Mouse (Mus musculus) right cerebral cortex, postnatal 25 days (tissue): ENCODE results near the gene Ppp2r5a.
A peak's percentile ranks its signal among the peaks of the same experiment; 100 is the strongest.
"Not testable (repeated sequence)": the region's sequence is repeated elsewhere in the genome, so short reads cannot be mapped to it uniquely, and the experiment has no call there.

Experiments
- DNase-seq: peaks from one replicate; pipeline ENCODE4 v3.0.0; 2022

Gene Ppp2r5a

DNA sequence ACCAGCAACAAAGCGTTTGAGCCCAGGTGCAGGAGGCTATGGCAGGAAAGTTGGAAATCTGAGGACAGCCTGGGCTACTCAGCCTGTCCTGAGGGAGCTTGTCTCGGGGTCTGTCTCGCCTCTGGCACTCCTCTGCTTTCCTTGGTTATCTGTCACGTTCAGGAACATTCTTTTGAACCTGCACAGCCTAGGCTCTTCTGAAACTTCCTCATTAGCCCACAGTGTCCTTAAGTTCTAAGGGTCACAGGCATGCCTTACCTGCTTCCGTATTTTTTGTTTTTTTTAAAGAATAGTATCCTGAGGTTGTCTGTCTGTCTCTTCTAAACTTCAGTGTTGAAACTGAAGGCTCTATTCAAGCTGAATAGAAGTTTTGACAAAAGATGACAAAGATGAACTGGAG is at the start of gene Ppp2r5a:
Gene Ppp2r5a (minus strand): TSS at position 199 of the 400 bp plus-strand sequence.
- no peak for DNase-seq

DNA sequence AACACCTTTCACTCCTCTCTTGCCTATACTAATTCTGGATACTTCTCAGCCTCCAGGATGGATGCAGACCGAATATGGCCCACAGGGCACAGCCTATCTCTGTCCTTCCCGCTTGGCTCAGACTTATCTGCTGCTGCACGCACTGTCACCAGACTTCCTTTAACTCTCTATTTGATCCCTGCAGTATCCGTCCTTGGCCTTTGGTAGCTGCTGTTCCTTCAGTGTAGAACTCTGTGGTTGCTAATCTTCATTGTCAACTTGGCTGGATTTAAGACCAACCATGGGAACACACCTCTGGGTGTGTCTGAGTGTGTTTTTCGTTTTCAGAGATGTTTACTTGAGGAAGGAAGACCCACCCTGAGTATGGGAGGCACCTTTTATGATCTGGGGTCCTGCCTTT is 47.5 kb upstream of the Ppp2r5a start:
- DNase-seq = no peak

DNA sequence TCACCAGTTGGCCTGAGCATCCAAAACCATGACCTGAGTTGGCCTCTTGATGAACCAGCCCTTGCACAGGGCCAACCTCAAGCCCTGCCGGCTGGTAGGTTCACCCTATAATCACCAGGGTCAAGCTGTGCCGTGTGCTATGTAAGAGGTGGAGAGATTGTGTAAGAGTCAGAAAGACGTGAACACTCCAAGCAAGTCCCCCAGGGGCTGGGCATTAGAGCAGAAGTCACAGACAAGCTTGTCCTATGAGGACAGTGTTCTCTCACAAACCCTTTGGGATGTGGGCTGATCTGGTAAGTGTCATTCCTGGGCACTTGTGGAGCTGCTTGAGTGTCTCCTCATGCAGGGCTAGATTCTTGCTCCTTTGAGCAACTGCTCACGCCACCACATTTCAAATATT is 46.5 kb upstream of the Ppp2r5a start:
- DNase-seq = no peak

DNA sequence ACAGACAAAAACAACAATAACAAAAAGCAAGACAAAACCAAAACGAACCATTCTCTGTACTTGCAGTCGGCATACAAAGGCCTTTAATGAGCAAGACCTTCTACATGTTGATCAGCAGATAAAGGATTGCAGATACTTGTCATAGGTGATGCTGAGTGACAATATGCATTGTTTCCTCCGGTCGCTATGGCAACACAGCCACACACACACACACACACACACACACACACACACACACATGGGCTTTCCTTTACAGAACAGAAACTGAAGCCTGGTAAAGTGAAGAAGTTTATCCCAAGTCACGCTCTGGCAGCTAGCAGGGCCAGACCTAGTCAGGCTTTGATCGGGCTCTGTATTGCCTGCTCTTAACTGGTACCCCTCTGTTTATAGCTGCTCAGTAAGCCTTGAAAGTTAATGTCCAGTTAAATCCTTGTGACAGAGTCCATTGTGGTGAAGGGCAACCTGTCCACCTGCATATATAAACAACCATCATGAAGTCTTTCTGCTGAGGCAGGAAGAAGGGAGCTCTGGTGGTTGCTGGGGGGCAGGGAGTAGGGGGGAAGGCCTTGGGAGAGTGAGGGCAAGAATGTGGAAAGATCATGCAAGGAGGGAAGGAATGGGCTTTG is 44.4 kb upstream of the Ppp2r5a start:
- no peak for DNase-seq

DNA sequence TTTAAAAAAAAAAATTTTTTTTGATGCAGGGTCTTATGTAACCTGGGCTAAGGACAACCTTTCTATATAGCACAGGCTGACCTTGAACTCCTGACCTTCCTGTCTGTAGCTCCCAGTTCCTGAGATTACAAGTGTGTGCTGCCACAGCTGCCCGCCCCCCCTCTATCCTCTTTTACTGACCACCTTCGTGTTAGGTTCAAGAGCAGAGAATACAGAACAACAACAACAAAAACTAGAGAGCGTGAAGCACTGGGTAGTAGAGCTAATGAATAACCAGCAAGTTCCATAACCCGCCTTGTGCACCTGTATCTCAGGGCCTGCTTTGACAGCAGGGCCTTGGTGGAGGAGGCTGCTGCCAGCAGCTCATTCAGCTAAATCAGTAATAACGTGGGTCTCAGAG is 43.2 kb upstream of the Ppp2r5a start:
- no peak for DNase-seq

DNA sequence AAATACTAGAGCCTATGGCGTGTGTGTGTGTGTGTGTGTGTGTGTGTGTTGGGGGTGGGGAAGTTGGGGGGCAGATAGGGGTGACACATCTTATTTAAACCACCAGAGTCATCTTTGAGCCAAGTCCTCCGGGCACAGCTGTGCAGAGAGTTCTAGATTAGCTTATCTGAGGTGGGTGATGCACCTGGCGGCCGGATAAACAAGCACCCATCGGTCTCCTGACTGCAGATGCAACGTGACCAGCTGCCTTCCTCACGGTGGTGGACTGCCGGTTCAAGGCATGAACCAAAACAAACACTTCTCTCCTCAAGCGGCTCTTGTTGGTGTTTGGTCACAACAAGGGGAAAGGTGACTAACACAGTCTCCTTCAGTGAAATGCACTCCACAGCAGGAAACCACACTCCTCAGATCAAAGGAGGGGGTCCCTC is 42.8 kb upstream of the Ppp2r5a start:
- DNase-seq = no peak

DNA sequence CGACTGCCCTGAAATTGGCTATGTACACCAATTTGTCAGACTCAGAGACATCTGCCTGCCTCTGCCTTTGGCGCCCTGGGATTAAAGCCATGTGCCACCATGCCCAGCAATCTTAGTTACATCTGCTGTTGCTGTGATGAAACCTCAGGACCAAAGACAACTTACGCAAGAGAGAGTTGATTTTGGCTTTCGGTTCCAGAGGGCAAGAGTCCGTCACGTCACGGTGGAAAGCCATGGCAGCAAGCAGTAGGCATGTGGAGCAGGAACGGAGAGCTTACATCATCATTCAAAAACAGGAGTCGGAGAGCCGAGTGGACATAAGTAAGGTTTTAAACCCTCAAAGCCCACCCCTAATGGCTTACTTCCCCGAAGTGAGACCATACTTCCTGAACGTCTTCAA is 42.3 kb upstream of the Ppp2r5a start:
- DNase-seq = no peak

DNA sequence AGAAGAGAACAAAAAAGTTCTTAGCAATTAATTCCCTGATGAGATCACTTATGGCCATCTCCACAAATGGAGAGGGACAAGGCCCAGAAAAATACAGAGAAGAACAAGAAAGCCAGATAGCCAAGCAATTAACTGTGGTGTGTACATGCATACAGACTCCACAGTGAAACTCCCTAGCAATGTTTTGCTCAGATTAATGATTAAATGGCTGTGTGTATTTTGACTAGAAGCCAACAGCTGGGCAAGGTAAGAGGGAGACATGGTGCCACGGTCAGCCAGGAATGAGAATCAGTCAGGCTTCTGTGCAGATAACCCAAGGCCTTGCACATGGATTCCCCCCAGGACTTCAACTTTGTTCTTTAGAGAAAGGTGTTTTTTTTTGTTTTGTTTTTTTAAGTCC is 41.4 kb upstream of the Ppp2r5a start:
- DNase-seq = no peak

DNA sequence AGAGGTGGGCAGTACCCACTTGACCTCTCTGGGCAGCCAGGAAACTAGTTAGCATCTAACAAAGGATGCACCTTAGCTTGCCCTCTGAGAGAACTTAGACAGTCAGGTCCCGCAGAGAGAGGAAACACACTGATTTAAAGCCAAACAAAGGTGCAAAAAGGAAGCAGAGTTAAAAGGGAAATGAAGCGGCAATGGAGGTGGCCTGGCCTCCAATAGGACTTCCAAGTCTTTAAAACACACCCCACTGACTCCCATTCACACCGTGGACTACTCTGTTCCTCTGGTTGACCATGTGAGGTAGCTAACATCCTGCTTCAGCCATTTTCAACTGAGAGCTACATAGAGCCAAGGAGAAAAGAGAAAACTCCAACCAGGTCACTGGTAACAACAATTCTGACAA is 35.9 kb upstream of the Ppp2r5a start:
- no peak for DNase-seq

DNA sequence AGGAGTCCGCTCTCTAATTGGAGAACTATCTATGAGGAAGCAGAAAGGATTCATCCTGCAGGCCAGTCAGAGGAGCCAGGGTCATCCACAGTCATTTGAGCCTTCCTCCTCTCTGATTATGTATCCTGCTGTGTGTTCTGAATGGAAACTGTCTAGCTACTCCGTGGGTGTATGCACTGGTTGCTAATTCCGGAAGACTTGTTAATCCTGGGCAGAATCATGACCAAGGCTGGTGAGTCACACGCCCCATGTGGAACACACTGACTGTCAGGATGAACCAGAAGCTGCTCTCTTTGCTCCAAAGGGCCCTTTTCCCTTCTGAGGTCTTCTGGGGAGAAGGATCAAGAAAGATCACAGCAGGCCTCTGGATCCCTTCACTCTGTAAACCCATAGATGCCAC is 35.5 kb upstream of the Ppp2r5a start:
- DNase-seq = no peak

DNA sequence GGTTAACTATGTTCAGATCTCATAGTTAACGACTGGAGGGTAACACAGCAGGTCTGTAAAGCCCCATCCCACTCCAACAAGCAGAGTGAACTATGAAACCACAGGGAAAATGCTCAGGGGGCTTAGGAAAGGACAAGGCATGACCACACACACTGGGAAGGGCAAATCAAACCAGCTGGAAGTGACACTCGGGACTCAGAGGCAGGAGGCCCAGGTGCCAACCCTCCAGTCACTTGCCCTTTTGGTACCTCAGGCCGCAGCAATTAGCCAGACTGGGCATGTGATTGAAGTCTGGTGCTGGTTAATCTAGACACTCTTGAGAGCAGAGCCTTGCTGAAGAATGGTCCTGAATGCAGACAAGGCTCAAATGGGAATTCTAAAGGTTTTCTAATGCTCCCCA is 33.6 kb upstream of the Ppp2r5a start:
- no peak for DNase-seq

DNA sequence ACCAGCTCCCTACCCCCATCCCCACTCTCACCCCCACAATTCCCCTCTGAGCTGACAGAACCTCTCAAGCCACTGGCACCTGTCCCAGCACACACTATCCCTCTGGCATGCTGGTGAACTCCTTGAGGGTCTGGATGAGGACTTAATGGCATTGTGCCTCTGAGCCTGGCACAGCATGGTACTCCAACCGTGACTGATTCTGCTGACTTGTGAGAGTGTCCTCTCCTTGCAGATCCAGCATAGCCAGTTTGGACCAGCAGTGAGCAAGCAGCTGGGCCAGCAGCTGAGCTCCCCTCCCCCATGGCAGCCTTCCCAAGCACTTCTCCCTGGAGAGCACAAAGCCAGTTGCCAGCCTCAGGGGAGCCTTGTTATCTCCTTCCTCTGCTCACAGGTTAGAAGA is 32.3 kb upstream of the Ppp2r5a start:
- DNase-seq = peak; percentile 47

DNA sequence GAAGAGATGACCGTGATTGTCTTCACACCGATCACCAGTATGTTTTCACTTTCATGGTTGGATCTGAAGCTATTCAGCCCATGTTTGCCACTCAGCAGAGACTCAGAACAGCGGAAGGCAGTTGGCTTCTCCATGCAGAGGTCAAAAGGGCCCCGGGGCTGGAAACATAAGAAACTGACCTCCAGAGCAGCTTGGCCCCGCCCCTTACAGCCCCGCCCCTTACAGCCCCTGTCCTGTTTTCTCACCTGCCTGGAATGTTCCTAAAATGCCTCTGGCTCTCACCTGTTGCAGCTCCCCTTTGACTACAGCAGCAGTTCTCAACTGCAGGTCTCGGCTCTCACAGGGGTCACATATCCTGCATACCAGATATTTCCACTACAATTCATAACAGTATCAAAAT is 29.5 kb upstream of the Ppp2r5a start:
- DNase-seq = no peak

DNA sequence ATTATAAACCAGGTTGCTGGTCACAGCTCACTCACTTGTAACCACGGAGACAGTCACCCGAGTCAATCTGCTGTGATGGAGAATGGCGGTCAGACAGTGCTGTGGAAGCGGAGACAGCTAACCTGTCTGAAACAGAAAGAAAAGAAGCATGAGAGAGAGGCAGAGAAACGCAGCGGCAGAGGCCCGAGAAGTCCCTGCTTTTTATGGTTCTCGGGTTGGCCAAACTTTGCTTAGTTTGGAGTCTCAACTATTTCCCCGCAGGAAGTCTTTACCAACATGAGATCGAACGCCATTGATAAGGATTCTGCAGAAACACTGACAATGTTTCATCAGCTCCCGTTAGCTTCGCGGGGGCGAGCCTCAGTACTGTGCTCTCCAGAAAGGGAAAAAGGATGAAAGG is 29.0 kb upstream of the Ppp2r5a start:
- no peak for DNase-seq

DNA sequence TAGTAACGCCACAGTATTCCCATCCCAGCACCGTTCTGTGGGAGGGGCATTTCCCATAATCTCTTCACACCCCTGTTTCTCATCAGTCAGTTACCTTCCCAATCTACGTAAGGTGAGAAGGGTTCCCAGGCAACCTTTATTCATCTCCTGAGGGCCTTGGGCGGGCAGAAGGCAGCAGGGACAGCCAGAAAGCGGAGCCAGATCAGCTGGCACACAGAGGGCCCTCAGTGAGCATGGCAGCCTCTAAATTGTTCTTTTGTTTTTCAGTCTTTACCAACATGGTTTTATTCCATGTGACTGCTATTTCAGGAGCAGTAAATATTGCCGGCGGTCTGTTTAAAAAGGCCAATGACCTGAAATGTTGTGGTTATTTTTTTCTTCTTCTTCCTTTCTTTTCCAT is 27.0 kb upstream of the Ppp2r5a start:
- DNase-seq = no peak

DNA sequence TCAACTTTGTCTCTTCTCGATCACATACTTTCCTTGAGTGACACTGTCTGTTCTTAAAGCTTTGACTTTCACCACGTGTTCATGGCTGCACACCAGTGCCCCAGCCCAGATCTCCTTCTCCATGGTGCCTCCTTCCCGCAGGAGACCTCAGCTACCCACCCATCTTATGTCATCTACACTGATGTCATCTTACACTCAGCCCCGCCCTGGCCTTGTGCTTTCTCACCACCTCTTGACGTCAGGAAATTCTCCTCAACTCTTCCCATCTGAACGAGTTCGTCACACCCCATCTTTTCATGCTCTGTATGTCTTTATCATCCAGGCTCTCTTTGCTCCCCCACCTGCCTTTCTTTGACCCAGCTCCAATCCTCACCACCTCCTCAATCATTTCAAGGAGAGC is 22.8 kb upstream of the Ppp2r5a start:
- DNase-seq = no peak

DNA sequence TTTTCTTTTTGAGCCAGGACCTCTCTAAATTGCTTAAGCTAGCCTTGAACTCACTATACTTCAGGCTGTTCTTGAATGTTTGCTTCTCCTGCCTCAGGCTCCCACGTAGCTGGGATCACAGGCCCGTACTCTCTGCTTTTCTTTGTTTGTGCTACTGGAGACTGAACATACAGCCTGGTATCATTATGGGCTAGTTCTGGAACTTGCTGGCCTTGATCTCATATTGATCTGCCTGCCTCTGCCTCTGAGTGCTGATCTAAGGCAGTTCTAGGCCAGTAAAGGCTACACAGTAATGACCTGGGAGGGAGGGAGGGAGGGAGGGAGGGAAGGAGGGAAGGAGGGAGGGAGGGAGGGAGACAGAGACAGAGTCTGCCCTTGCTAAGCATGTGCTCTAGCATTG is 20.1 kb upstream of the Ppp2r5a start:
- no peak for DNase-seq

DNA sequence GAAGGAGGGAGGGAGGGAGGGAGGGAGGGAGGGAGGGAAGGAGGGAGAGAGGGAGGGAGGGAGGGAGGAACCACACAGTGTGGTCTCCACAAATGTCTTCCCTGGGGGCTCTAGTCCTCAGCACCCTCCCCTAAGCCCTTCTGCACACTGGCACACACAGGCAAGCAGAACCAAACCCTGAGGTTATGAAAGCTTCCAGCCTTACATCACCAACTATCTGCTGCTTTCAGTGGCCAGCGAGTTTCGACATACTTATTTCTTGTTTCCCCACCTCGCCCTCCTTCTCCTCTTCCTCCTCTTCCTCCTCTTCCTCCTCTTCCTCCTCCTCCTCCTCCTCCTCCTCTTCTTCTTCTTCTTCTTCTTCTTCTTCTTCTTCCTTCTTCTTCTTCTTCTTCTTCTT is 19.6 kb upstream of the Ppp2r5a start:
- not testable (repeated sequence) for DNase-seq

DNA sequence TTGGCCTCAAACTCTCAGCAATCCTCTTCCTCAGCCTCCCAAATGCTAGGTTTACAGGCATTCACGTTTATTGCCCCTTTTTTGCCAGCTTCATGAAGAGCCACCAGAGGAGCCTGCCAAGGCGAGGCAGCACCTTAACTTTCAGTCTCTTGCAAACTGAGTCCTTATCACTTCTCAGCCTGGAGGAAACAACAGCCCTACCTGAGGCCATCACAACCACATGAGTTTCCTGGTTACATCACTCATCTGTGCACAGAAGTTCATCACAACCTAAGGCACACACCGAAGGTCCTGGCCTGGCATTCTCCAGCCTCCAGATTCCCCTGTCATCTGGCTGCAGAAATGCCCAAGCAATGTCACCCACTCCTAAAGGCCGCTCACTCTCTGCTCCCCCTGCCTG is 19.1 kb upstream of the Ppp2r5a start:
- DNase-seq = no peak

DNA sequence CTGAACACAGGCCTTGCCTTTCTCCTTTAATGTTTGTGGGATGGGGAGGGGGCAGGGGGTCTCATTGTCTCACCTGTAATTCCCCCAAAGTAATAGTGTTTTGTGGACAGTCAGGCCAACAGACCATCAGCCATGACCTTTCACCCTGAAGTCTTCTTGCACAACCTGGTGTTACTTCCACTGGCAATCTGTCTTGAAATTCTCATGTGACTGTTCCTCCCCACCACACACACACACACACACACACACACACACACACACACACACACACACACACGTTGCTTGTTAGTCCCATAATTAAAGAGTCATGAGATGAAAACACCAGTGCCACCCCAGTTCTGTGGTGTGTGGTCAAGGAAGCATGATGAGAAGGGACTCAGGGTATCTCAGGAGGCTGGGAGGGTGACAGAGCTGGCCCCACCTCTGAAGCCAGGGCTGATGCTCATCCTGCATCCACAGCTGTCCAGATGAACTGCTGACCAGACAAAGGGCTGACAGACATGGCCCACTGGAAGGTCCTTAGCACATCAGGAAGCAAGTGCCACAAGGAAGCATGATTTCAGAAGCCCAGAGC is 18.4 kb upstream of the Ppp2r5a start:
- DNase-seq = no peak

DNA sequence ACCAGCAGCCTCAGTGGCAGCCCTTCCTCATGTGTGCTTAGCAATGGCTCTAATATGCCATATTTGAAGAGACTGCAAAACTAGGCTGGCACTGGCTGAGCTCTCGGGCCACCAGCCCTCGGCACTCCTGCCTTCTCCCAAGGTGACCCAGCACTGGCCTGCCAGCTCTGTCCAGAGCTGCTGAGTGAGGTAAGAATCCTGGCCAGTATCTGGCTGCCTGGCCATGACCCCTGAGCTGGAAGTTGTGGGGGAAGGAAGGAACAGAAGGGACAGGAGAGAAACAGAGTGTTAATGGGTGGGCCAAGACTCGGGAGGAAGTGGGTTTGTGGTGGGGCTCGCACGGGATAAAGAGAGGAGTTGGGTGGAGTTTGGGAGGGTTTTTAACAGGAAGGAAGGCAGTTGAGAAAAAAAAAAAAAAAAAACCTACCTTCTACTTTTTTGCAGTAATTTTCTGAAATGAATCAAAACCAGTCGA is 17.9 kb upstream of the Ppp2r5a start:
- no peak for DNase-seq

DNA sequence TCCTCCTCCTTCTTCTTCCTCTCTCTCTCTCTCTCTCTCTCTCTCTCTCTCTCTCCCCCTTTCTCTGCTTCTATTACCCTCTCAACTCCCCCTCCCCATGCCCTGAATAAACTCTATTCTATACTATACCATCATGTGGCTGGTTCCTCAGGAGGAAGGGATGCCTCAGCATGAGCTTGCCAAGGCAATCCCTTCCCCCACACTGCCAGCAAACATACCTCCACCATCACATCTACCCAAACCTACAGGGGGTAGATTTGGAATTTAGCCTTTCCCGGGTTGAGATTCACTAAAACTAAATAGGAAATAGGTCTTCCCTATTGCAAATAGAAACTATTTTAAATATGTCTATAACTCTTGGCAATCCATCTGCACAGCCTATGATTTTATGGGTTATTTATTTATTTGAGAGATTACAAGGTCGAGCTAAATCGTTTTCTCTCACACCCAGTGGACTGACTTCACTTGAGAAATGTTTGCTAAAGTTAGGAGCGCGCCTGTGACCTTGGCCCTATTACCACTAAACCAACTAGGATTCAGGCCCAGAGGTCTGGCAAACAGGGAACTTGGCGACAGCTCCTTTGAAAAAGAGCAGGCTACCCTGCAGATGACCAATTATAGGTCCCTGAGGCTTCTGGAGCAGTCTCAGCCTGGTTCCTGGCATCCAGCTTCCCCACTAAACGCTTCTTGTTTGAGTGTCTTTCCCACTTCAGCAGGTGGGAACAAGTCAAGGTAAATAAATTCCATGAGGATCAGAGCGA is 17.1 kb upstream of the Ppp2r5a start:
- no peak for DNase-seq

DNA sequence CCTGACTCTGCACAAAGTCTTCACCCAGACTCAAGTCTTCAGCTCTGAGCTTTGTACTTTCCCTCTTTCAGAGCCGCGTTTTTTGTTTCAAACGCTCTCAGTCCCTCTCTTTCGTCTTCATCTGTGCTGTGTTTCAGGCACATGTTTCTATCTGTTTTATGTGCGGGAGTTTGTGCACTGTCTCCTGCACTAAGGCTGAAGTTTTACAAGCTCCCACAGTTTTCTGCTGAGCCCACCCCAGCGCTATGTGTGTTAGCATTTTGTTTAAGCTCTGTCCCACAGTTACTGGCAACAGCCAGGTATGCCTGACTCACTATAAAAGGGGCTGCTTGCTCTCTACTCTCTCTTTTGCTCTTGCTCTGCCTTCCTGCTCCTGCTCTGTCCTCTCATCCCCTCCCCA is 16.3 kb upstream of the Ppp2r5a start:
- no peak for DNase-seq

DNA sequence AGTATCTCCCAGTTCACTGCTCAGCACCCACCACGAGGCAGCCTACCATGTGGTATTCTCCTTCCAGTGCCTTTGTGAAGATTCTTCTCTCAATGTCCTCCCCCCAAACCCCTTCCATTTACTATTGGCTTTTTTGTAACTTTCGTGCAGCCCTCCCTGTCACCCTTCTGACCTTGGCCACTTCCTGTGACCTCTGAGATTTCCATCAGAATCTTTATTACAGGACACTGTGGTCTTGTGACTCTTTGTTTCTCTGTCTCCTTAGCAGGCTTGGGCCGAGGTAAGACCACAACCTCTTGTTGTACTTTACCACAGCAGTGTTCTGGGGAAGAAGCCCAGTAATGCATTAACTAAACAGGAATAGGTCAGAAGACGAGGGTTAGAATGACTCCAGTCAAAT is 15.9 kb upstream of the Ppp2r5a start:
- no peak for DNase-seq

DNA sequence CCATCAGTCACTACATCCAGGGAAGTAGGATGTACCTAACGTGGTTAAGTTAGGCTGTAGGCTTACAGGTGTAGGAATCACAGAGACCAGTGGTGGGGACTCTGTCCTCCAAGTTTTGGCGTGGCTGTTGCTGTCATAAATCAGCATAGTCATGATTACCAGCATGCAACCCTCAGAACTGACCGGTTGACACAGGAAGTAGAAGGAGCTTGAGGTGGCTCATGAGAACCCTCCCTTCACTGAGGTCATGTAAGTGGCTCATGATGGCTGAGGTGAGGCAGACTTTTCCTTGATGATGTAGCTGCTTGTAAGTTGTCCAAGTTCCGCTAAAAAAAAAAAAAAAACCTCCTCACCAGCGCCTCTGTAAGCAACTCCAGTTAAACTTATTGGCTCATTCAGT is 14.0 kb upstream of the Ppp2r5a start:
- no peak for DNase-seq
